8 mouse cellular contexts compared by ENCODE assay signal in genomic region chr7:28377190-28378065, GRCm38 (mm10). TPM values are rescaled to one million over a fixed set of nuclear protein-coding genes. Genes with fewer than 3 reads are reported as not detected.
DNase-seq lines count a peak whose midpoint lies in the region; ATAC-seq lines count a peak whose summit lies in the region.

No protein-coding gene starts in this region.

- H3K27me3 ChIP-seq in forebrain, embryonic 13.5 days: 0 out of 2 replicates have a peak, but pooled peaks cover 2% of the 10 kb centered on the region
- no peaks in the 10 kb centered on the region for H3K27me3 ChIP-seq in intestine, embryonic 15.5 days (replicated peaks)
- H3K27me3 ChIP-seq in splenic B cell, adult 2 months (ENCODE audit: control insufficient read depth, insufficient read depth, low read length, poor library complexity, severe bottlenecking): no peaks in the 10 kb centered on the region

- no peak overlapping the region for H3K27ac ChIP-seq in forebrain, embryonic 13.5 days
- peak overlapping the region; percentile 98 for H3K27ac ChIP-seq in intestine, embryonic 15.5 days

- DNase-seq in spleen, adult 18-20 months: peak; percentile 29 to 40
- no peak for DNase-seq in spleen, adult 12 weeks (ENCODE audit: low spot score)
- DNase-seq in lung, adult 18-20 months: peak; percentile 47 to 54
- peak; percentile 56 for DNase-seq in splenic B cell, adult 2 months (ENCODE audit: low read depth, low spot score)
- no peak for DNase-seq in cerebellum, postnatal 36 days

- H3K36me3 ChIP-seq in forebrain, embryonic 13.5 days (ENCODE audit: poor library complexity, severe bottlenecking): no peaks in the 10 kb centered on the region
- no peaks in the 10 kb centered on the region for H3K36me3 ChIP-seq in intestine, embryonic 15.5 days
- peaks cover 19% of the 10 kb centered on the region for H3K36me3 ChIP-seq in splenic B cell, adult 2 months (ENCODE audit: control insufficient read depth, insufficient read depth, low read length, poor library complexity, severe bottlenecking)

- no peaks in the 10 kb centered on the region for H3K9me3 ChIP-seq in forebrain, embryonic 13.5 days (replicated peaks)
- H3K9me3 ChIP-seq in intestine, embryonic 15.5 days: no peaks in the 10 kb centered on the region

- ATAC-seq in forebrain, embryonic 13.5 days: no peak
- ATAC-seq in intestine, embryonic 15.5 days: no peak
- no peak for ATAC-seq in cerebellum, adult (ENCODE audit: insufficient number of reproducible peaks, low FRiP score, low TSS enrichment)

- peak overlapping the region; percentile 61; the same call in 1 of the 2 replicates for H3K4me3 ChIP-seq in forebrain, embryonic 13.5 days
- H3K4me3 ChIP-seq in intestine, embryonic 15.5 days (replicated peaks): peak overlapping the region; percentile 75

- peaks cover 66% of the 10 kb centered on the region for H3K4me1 ChIP-seq in forebrain, embryonic 13.5 days
- peaks cover 54% of the 10 kb centered on the region for H3K4me1 ChIP-seq in intestine, embryonic 15.5 days (replicated peaks)

- peak overlapping the region; percentile 91 for H3K4me2 ChIP-seq in forebrain, embryonic 13.5 days
- H3K4me2 ChIP-seq in intestine, embryonic 15.5 days (replicated peaks): peak overlapping the region; percentile 87

- WGBS in forebrain, embryonic 13.5 days: 83% methylated on average over 18 of the region's 18 CpGs
- 63% methylated on average over 18 of the region's 18 CpGs for WGBS in intestine, embryonic 15.5 days

- H3K9ac ChIP-seq in forebrain, embryonic 13.5 days: 0 out of 2 replicates have a peak overlapping the region, but pooled peaks have one; percentile 81
- peak overlapping the region; percentile 89 for H3K9ac ChIP-seq in intestine, embryonic 15.5 days

RNA-seq across cellular contexts. Expression of gene Zfp36, which starts 2.6 kb away (rescaled TPM):
- 4.5 and 4.8 TPM in 2 replicates for polyA plus RNA-seq in forebrain, embryonic 13.5 days (2015; fragmentation: Nextera tagmentation; extraction: Ambion mirVana)
- 27.2 and 28.1 TPM in 2 replicates for polyA plus RNA-seq in intestine, embryonic 15.5 days (2015; fragmentation: Nextera tagmentation; extraction: Ambion mirVana)

RNA-seq across cellular contexts. Expression of gene Plekhg2, which starts 5.0 kb away (rescaled TPM):
- polyA plus RNA-seq in forebrain, embryonic 13.5 days (2015; fragmentation: Nextera tagmentation; extraction: Ambion mirVana): 43.1 and 50.0 TPM in 2 replicates
- 40.2 and 41.7 TPM in 2 replicates for polyA plus RNA-seq in intestine, embryonic 15.5 days (2015; fragmentation: Nextera tagmentation; extraction: Ambion mirVana)

RNA-seq across cellular contexts. Expression of gene Med29, which starts 15.1 kb away (rescaled TPM):
- 49.3 and 51.5 TPM in 2 replicates for polyA plus RNA-seq in forebrain, embryonic 13.5 days (2015; fragmentation: Nextera tagmentation; extraction: Ambion mirVana)
- 48.3 and 50.0 TPM in 2 replicates for polyA plus RNA-seq in intestine, embryonic 15.5 days (2015; fragmentation: Nextera tagmentation; extraction: Ambion mirVana)

RNA-seq across cellular contexts. Expression of gene Paf1, which starts 15.3 kb away (rescaled TPM):
- polyA plus RNA-seq in forebrain, embryonic 13.5 days (2015; fragmentation: Nextera tagmentation; extraction: Ambion mirVana): 95.4 and 97.1 TPM in 2 replicates
- 70.8 and 78.9 TPM in 2 replicates for polyA plus RNA-seq in intestine, embryonic 15.5 days (2015; fragmentation: Nextera tagmentation; extraction: Ambion mirVana)

RNA-seq across cellular contexts. Expression of gene Rps16, which starts 27.0 kb away (rescaled TPM):
- 644 and 704 TPM in 2 replicates for polyA plus RNA-seq in forebrain, embryonic 13.5 days (2015; fragmentation: Nextera tagmentation; extraction: Ambion mirVana)
- 1,085 and 1,147 TPM in 2 replicates for polyA plus RNA-seq in intestine, embryonic 15.5 days (2015; fragmentation: Nextera tagmentation; extraction: Ambion mirVana)

Comparison
In these comparisons a context has a peak if more than half of its experiments do, and no peak if none do; other contexts are left out.
1. DNase-seq: peak in spleen, adult 18-20 months (2 of 2), lung, adult 18-20 months (2 of 2) and splenic B cell, adult 2 months (single experiment); none in spleen, adult 12 weeks (single experiment) and cerebellum, postnatal 36 days (0 of 2).